Mouse (Mus musculus) heart, postnatal 0 days (tissue): ENCODE data around the gene Ammecr1.

Experiments
- CTCF ChIP-seq: IDR thresholded peaks from 2 replicates; pipeline ENCODE4 v1.5.1; 2016; ENCODE audit warnings: antibody characterized with exemption, control low read depth, low read depth
- EP300 ChIP-seq: IDR thresholded peaks from 2 replicates; pipeline ENCODE4 v1.6.1; 2016; ENCODE audit warnings: antibody characterized with exemption, low read depth

DNA sequence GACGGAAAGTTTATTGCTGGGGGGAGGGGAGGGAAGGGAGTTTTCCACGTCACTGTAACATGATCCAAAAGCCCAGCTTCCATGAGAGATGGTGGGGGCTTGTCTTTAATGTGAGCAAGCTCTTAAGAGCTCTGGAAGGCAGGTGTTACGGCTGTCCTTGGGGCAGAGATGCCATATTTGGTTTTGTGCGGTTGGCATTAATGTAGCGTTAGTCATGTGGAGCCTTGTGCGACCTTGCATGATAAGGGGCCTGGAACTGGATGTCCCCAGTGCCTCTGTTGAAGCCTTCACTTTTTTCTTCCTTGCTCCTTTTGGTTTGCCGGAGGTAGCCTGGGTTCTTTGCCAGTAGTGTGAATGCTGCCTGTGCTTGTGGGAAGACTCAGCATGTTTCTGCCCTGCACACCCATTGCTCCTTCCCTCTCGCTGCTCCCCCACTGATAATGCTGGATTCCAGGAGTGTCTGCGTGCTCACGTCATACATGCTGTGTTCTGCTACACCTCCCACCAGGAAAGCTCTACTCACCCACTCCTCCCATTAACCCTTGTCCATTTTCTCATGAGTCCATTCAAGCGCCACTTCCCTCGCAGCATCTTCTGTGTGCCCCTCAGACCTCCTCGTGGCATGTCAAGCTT lies 133.2 kb downstream of the Ammecr1 start:
- TF ChIP-seq CTCF, result no peak
- TF ChIP-seq EP300, result peak; percentile 97
